Mouse (Mus musculus): ENCODE measurements around the gene Akr1c14.

Akr1c14 gene

DNA sequence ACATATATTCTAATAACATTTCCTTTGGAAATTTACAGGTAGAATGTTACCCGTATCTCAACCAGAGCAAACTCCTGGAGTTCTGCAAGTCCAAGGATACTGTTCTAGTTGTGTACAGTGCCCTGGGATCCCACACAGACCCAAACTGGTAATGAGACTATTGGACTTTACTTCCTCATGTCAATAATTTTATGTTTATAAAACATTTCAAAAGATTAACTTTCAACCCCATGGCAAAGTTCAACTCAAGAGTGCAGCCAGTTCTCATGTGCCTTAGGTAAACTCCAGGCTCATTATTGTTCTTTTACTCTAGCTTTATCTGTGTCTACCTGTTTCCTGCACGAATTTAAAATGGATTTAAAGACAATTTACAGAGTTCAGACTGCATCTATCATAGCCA, at the start of gene Akr1c14:
Gene Akr1c14 (plus strand): TSS at position 293 of the 400 bp plus-strand sequence.
- Histone ChIP-seq H3K36me3 (ENCODE audit: insufficient read depth, low read length) (no peaks in the 10 kb centered on the region), H3K4me3 (replicated peaks; ENCODE audit: low read length) (no peak within 1 kb of the TSS), H3K4me1 (replicated peaks; ENCODE audit: low read depth, low read length) (no peaks in the 10 kb centered on the region), H3K27me3 (ENCODE audit: insufficient read depth, low read length) (no peaks in the 10 kb centered on the region), H3K9me3 (ENCODE audit: low read length) (no peaks in the 10 kb centered on the region)
- TF ChIP-seq POU5F1 (IDR thresholded peaks at IDR 0.05; ENCODE audit: borderline replicate concordance, low read length) (no peak), CTCF (conservative IDR thresholded peaks at IDR 0.05; ENCODE audit: low read length) (no peak), NANOG (IDR thresholded peaks at IDR 0.05; ENCODE audit: borderline replicate concordance, low read length) (no peak)

DNA sequence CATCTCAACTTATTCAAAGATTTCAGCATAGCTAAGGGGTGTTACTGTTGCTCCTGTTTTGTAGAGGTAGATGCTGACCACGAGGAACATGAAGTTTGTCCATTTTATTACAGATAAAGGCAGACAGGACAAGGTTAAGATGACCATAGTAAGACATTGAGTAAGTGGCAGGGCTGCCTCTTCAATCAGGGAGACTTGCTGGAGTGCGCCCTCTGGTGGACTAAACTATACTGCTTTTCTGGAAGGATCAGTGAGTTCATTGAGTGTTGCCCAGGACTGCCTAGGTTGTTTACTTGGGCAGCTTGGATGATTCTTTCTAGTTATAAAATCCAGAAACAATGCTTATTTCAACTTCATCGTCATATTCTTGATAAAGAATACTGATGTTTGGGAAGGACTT, 47.1 kb upstream of the Akr1c14 start:
- no peaks in the 10 kb centered on the region for H3K27me3 ChIP-seq (ENCODE audit: insufficient read depth, low read length)
- H3K9me3 ChIP-seq (ENCODE audit: low read length): no peaks in the 10 kb centered on the region
- H3K36me3 ChIP-seq (ENCODE audit: insufficient read depth, low read length): no peaks in the 10 kb centered on the region
- no peaks in the 10 kb centered on the region for H3K4me1 ChIP-seq (replicated peaks; ENCODE audit: low read depth, low read length)
- peak; percentile 62 for TF ChIP-seq CTCF (conservative IDR thresholded peaks at IDR 0.05; ENCODE audit: low read length)
- no peak for TF ChIP-seq POU5F1 (IDR thresholded peaks at IDR 0.05; ENCODE audit: borderline replicate concordance, low read length)
- no peak overlapping the region for H3K4me3 ChIP-seq (replicated peaks; ENCODE audit: low read length)

DNA sequence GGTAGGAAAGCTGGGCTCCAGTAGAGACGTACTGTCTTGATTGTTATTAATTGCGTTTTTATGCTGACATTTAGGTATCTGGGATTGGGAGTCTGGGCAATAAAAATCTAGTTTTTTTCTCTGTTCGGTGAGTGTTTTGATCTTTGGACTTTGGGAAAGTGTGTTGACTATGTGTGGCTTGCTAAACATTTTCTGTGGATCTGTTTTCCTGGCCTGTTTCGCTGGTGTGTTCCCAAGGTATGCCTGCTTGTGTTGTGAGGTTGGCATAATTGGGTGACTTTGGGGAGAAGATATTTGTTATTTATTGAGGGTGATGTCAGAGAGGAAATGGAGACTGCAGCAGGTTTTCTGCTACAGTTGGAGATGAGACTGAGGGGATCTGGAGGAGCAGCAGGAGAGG, 38.0 kb upstream of the Akr1c14 start:
- Histone ChIP-seq H3K4me1 (replicated peaks; ENCODE audit: low read depth, low read length) (no peaks in the 10 kb centered on the region), H3K27me3 (ENCODE audit: insufficient read depth, low read length) (no peaks in the 10 kb centered on the region), H3K4me3 (replicated peaks; ENCODE audit: low read length) (no peak overlapping the region), H3K9me3 (ENCODE audit: low read length) (no peaks in the 10 kb centered on the region), H3K36me3 (ENCODE audit: insufficient read depth, low read length) (no peaks in the 10 kb centered on the region)
- TF ChIP-seq CTCF (conservative IDR thresholded peaks at IDR 0.05; ENCODE audit: low read length): no peak
- no peak for TF ChIP-seq NANOG (IDR thresholded peaks at IDR 0.05; ENCODE audit: borderline replicate concordance, low read length)
- TF ChIP-seq POU5F1 (IDR thresholded peaks at IDR 0.05; ENCODE audit: borderline replicate concordance, low read length): no peak

DNA sequence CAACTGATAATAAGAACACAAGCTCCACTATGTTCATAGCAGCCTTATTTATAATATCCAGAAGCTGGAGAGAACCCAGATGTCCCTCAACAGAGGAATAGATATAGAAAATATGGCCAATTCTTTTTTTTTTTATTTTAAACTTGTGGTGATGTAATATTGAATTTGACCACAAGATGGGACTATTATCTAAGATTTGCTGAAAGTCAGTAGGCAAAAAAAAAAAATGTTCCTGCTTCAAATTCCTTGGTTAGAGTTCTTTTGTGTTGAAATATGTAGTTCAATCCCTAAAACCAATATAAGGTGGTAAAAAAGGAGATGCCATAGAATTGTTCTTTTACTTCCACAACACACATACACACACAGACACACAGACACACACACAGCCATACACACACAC, 35.0 kb upstream of the Akr1c14 start:
- TF ChIP-seq NANOG (IDR thresholded peaks at IDR 0.05; ENCODE audit: borderline replicate concordance, low read length) (no peak), CTCF (conservative IDR thresholded peaks at IDR 0.05; ENCODE audit: low read length) (0 out of 2 replicates have a peak, but pooled peaks have one; percentile 17)

DNA sequence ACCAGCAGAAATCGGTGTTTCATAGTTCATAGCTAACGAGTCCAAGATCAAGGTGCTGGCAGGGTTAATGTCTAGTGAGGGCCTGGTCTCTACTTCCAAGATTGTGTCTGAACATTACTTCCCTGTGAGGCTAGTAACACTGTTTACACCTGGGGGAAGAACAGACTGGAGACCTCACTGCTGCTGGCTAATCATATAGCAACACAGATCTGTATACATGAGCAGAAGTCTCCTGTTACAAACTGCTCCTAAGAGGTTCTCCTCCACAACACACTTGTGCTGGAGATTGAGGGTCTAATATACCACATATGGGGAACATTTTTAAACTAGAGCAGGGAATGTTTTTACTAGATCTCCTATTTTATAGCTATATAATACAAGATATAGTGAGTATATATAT, 18.9 kb upstream of the Akr1c14 start:
- no peak overlapping the region for H3K4me3 ChIP-seq (replicated peaks; ENCODE audit: low read length)
- no peaks in the 10 kb centered on the region for H3K4me1 ChIP-seq (replicated peaks; ENCODE audit: low read depth, low read length)
- TF ChIP-seq POU5F1 (IDR thresholded peaks at IDR 0.05; ENCODE audit: borderline replicate concordance, low read length) (no peak), CTCF (conservative IDR thresholded peaks at IDR 0.05; ENCODE audit: low read length) (no peak), NANOG (IDR thresholded peaks at IDR 0.05; ENCODE audit: borderline replicate concordance, low read length) (no peak)
- no peaks in the 10 kb centered on the region for H3K9me3 ChIP-seq (ENCODE audit: low read length)
- H3K27me3 ChIP-seq (ENCODE audit: insufficient read depth, low read length): no peaks in the 10 kb centered on the region
- H3K36me3 ChIP-seq (ENCODE audit: insufficient read depth, low read length): no peaks in the 10 kb centered on the region

More for the DNA sequence above, 35.0 kb upstream of the Akr1c14 start:
- Histone ChIP-seq H3K4me3 (replicated peaks; ENCODE audit: low read length) (no peak overlapping the region), H3K9me3 (ENCODE audit: low read length) (no peaks in the 10 kb centered on the region), H3K36me3 (ENCODE audit: insufficient read depth, low read length) (no peaks in the 10 kb centered on the region), H3K27me3 (ENCODE audit: insufficient read depth, low read length) (no peaks in the 10 kb centered on the region), H3K4me1 (replicated peaks; ENCODE audit: low read depth, low read length) (no peaks in the 10 kb centered on the region)

DNA sequence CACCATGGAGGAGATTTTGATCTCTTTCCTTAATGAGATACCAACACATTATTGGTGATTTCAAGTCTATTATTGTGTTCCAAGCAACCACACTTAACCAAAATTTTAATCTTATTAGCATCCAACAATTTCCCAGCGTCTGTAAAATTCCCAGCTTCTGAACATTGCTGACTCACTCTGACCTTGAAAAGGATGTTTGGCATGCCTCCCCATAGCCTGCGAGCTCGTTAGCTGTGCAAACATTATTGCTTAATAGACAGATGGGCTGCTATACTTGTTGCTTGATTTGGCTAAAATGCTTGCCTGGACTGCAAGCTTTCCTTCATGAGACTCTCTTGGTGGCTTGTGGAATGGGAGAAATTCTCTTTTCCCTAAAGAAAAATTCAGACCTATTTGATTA, 16.3 kb upstream of the Akr1c14 start:
- H3K4me1 ChIP-seq (replicated peaks; ENCODE audit: low read depth, low read length): no peaks in the 10 kb centered on the region
- H3K27me3 ChIP-seq (ENCODE audit: insufficient read depth, low read length): no peaks in the 10 kb centered on the region
- H3K4me3 ChIP-seq (replicated peaks; ENCODE audit: low read length): no peak overlapping the region
- no peaks in the 10 kb centered on the region for H3K36me3 ChIP-seq (ENCODE audit: insufficient read depth, low read length)
- TF ChIP-seq POU5F1 (IDR thresholded peaks at IDR 0.05; ENCODE audit: borderline replicate concordance, low read length) (no peak), NANOG (IDR thresholded peaks at IDR 0.05; ENCODE audit: borderline replicate concordance, low read length) (no peak), CTCF (conservative IDR thresholded peaks at IDR 0.05; ENCODE audit: low read length) (no peak)
- no peaks in the 10 kb centered on the region for H3K9me3 ChIP-seq (ENCODE audit: low read length)

DNA sequence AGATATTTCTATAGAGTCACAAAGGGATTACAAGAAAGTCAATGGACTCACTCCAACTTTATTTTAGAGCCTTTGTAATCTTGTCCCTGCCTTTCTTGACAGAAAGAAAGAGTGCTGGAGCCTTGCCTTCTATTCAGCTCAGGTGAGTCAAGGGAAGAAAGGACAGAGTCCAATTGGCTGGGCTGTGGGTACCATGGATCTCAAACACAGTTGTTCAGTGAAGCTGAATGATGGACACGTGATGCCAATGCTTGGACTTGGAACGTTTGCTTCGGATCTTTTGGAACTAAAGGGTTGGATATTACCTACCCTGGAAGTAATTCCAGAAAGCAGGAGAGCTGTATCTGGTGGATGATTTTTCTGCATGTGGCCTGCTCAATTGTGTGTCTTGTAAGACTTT, 13.8 kb upstream of the Akr1c14 start:
- Histone ChIP-seq H3K27me3 (ENCODE audit: insufficient read depth, low read length) (no peaks in the 10 kb centered on the region), H3K4me3 (replicated peaks; ENCODE audit: low read length) (no peak overlapping the region), H3K36me3 (ENCODE audit: insufficient read depth, low read length) (no peaks in the 10 kb centered on the region), H3K4me1 (replicated peaks; ENCODE audit: low read depth, low read length) (no peaks in the 10 kb centered on the region), H3K9me3 (ENCODE audit: low read length) (no peaks in the 10 kb centered on the region)
- TF ChIP-seq POU5F1 (IDR thresholded peaks at IDR 0.05; ENCODE audit: borderline replicate concordance, low read length) (no peak), NANOG (IDR thresholded peaks at IDR 0.05; ENCODE audit: borderline replicate concordance, low read length) (no peak), CTCF (conservative IDR thresholded peaks at IDR 0.05; ENCODE audit: low read length) (no peak)

DNA sequence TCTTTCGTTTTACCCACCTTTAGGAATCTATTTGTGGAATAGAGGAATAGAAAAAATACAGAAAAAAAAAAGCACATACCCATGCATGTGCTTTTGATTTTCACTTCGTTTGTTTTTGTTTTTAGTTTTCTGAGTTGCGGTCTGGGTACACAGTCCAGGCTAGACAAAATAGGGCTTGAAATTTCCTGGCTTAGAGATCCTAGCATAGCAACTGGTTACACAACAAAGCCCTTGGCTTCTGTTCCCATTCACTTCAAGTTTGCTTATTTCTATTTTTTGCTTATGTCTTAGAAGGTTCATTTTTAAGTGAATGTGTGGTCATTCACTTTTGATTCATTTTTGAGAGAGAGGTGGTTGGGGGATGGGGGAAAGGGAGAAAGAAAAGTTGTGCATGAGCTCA, 2.7 kb upstream of the Akr1c14 start:
- Histone ChIP-seq H3K36me3 (ENCODE audit: insufficient read depth, low read length) (no peaks in the 10 kb centered on the region), H3K4me1 (replicated peaks; ENCODE audit: low read depth, low read length) (no peaks in the 10 kb centered on the region), H3K4me3 (replicated peaks; ENCODE audit: low read length) (no peak overlapping the region), H3K9me3 (ENCODE audit: low read length) (no peaks in the 10 kb centered on the region), H3K27me3 (ENCODE audit: insufficient read depth, low read length) (no peaks in the 10 kb centered on the region)
- TF ChIP-seq POU5F1 (IDR thresholded peaks at IDR 0.05; ENCODE audit: borderline replicate concordance, low read length) (no peak), CTCF (conservative IDR thresholded peaks at IDR 0.05; ENCODE audit: low read length) (no peak), NANOG (IDR thresholded peaks at IDR 0.05; ENCODE audit: borderline replicate concordance, low read length) (no peak)

DNA sequence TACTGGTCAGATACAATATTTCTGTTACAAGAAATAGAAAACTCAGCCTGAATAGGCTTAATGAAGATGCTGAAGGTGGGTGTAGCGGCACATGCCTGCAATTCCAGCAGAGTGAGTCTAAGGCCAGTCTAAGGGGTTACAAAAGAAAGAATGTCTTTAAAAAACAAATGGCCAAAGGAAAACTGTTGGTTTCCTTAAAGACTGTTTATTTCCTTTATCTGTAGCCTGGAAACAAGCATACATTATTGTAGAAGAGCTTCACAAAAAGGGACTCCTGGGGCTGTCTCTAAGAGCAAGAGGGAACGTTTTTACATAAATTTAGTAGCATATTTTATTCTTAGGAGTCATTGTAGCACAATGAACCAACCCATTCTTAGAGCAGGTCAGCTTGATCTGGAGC, 2.0 kb upstream of the Akr1c14 start:
- H3K27me3 ChIP-seq (ENCODE audit: insufficient read depth, low read length): no peaks in the 10 kb centered on the region

More for the DNA sequence above, 2.0 kb upstream of the Akr1c14 start:
- TF ChIP-seq CTCF (conservative IDR thresholded peaks at IDR 0.05; ENCODE audit: low read length) (no peak), NANOG (IDR thresholded peaks at IDR 0.05; ENCODE audit: borderline replicate concordance, low read length) (no peak), POU5F1 (IDR thresholded peaks at IDR 0.05; ENCODE audit: borderline replicate concordance, low read length) (no peak)
- H3K4me1 ChIP-seq (replicated peaks; ENCODE audit: low read depth, low read length): no peaks in the 10 kb centered on the region
- H3K36me3 ChIP-seq (ENCODE audit: insufficient read depth, low read length): no peaks in the 10 kb centered on the region
- H3K9me3 ChIP-seq (ENCODE audit: low read length): no peaks in the 10 kb centered on the region
- H3K4me3 ChIP-seq (replicated peaks; ENCODE audit: low read length): no peak overlapping the region
